ENCODE assay signal across 20 mouse cellular contexts in genomic region chr17:9841103-9841502, GRCm38 (mm10).
"Had no signal": no experiment of that assay in that cellular context is flagged by ENCODE, and none has a peak within 500 bp of the region (broad histone marks: within the 10 kb centered on the region; RNA-seq: fewer than 3 reads in every experiment).

No protein-coding gene starts in this region.

- H3K27me3 ChIP-seq: hindbrain, embryonic 15.5 days; limb, embryonic 13.5 days; liver, embryonic 15.5 days; megakaryocyte, embryonic 14.5 days; midbrain, embryonic 12.5 days; neural tube, embryonic 13.5 days had no signal

- H3K27ac ChIP-seq: hindbrain, embryonic 15.5 days; left cerebral cortex, adult 2 months; limb, embryonic 13.5 days; liver, embryonic 15.5 days; macrophage; midbrain, embryonic 12.5 days; neural tube, embryonic 13.5 days; stomach, postnatal 0 days had no signal

- H3K4me1 ChIP-seq: limb, embryonic 13.5 days; liver, embryonic 15.5 days; megakaryocyte, embryonic 14.5 days; midbrain, embryonic 12.5 days had no signal

- H3K4me2 ChIP-seq: hindbrain, embryonic 15.5 days; limb, embryonic 13.5 days; liver, embryonic 15.5 days; lung, embryonic 14.5 days; midbrain, embryonic 12.5 days; neural tube, embryonic 13.5 days had no signal

- ATAC-seq: inflammation-experienced regulatory T-cells, adult 6 months; intestine, postnatal 0 days; midbrain, embryonic 16.5 days had no signal

- H3K4me3 ChIP-seq: hindbrain, embryonic 15.5 days; left cerebral cortex, adult 2 months; limb, embryonic 13.5 days; liver, embryonic 15.5 days; megakaryocyte, embryonic 14.5 days; midbrain, embryonic 12.5 days; neural tube, embryonic 13.5 days had no signal

- H3K36me3 ChIP-seq: hindbrain, embryonic 15.5 days; limb, embryonic 13.5 days; liver, embryonic 15.5 days; midbrain, embryonic 12.5 days; neural tube, embryonic 13.5 days had no signal

- DNase-seq: kidney, adult 8-10 months; kidney, postnatal 25 days; left cerebral cortex, postnatal 4 days; lung, embryonic 14.5 days; lung, postnatal 10 days; retina, postnatal 1 day; right cerebral cortex, postnatal 25 days; thymus, postnatal 4 days had no signal

- H3K9ac ChIP-seq: hindbrain, embryonic 15.5 days; limb, embryonic 13.5 days; liver, embryonic 15.5 days; lung, embryonic 14.5 days; midbrain, embryonic 12.5 days; neural tube, embryonic 13.5 days had no signal

- H3K9me3 ChIP-seq: hindbrain, embryonic 15.5 days; limb, embryonic 13.5 days; liver, embryonic 15.5 days; midbrain, embryonic 12.5 days; neural tube, embryonic 13.5 days had no signal
